Mouse (Mus musculus): ENCODE measurements around the gene Jsrp1. TPM values are rescaled to one million over a fixed set of nuclear protein-coding genes. Genes with fewer than 3 reads are reported as not detected.

Jsrp1 gene
- polyA plus RNA-seq (2012; rRNA removed) = 1.0 and 1.3 TPM in 2 replicates

GRCm38 (mm10) chr10:80813366-80813765, at the start of gene Jsrp1:
TSS of gene Jsrp1 (minus strand) at chr10:80813498.
- DNase-seq (ENCODE audit: low spot score) = no peak

DNA sequence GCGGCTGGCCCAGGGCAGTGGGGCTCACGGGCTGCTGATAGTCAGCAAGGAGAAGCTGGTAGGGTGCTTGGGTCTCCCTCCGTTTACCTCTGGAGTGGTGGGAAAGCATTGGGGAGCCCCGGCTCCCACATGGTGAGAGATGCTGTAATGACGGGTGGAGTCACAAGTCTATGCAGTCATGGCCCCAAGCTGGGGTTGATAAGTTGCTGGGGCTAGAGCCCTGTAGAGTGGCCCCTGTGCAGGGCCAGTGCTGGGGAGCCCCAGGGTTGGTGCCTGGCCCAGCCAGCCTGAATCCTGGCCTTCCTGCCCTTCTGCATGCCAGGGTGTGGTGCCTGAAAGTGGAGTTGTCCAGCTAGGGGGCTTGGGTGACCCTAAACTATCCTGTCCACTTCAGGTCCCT, 49.0 kb upstream of the Jsrp1 start:
- no peak for DNase-seq (ENCODE audit: low spot score)

DNA sequence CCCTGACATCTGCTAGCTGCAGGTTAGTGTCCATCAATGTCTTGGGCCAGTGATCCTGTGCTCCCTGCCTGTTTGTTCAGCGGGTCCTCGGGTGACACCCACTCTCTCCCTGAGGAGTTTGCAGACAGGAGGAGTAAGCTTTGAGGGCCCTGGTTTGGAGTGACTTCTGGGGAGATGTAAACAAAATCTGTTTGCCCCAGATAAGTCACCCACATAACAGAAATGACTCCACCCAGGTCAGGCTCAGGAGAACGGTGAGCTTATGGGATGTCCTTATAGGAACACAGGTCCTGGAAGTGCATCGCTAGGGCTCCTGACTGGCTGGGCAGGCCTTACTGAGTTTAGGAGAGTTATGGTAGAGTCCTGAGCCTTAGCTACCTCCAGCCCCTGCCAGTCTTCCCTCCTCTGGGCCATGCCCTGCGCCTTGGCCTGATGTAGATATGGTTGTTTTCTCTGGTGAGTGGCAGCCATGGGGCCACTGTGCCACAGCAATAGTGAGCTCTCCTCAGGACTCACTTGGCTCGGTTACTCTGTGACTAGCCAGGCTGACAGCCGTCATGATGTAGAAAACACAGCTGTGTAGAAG, 45.1 kb upstream of the Jsrp1 start:
- DNase-seq (ENCODE audit: low spot score) = no peak

- no peak for DNase-seq (ENCODE audit: low spot score)
These were observed 44.5 kb upstream of the Jsrp1 start for GRCm38 (mm10) chr10:80857848-80858247.

- DNase-seq (ENCODE audit: low spot score) = no peak
These were observed 44.1 kb upstream of the Jsrp1 start for GRCm38 (mm10) chr10:80857386-80857785.

DNA sequence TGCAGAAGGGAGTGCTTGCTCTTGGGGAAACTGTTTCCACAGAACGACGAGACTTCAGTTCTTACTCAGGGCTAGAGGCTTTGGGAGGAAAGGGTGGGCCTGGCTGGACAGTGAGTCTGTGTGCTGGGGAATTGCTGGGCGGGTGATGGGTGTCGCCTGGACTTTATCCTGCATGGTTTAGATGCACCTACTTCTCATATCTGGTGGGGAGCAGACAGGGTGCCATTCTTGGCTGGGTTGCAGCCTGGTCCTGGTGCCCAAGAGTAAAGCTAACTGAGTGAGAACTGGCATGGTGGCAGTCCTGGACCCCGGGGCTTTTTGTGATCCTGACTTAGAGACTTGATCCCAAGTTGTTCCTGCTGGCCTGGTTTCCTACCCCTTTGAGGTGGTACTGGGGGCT, 43.6 kb upstream of the Jsrp1 start:
- DNase-seq (ENCODE audit: low spot score) = no peak

GRCm38 (mm10) chr10:80856267-80856666, 43.0 kb upstream of the Jsrp1 start:
- no peak for DNase-seq (ENCODE audit: low spot score)

DNA sequence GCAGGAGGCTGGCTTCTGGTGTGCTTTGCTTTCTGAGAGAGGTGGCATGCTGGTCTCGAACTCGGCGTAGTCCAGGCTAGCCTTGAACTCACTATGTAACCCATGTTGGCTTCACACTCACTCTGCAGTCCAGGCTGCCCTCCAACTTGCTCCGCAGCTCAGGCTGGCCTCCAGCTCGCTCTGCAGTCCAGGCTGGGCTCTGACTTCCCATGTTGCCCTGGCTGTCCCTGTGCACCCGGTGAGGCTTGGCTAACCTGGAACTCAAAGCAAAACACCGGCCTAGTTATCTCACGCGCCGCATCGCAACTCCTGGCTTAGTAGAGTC, 42.4 kb upstream of the Jsrp1 start:
- no peak for DNase-seq (ENCODE audit: low spot score)

DNA sequence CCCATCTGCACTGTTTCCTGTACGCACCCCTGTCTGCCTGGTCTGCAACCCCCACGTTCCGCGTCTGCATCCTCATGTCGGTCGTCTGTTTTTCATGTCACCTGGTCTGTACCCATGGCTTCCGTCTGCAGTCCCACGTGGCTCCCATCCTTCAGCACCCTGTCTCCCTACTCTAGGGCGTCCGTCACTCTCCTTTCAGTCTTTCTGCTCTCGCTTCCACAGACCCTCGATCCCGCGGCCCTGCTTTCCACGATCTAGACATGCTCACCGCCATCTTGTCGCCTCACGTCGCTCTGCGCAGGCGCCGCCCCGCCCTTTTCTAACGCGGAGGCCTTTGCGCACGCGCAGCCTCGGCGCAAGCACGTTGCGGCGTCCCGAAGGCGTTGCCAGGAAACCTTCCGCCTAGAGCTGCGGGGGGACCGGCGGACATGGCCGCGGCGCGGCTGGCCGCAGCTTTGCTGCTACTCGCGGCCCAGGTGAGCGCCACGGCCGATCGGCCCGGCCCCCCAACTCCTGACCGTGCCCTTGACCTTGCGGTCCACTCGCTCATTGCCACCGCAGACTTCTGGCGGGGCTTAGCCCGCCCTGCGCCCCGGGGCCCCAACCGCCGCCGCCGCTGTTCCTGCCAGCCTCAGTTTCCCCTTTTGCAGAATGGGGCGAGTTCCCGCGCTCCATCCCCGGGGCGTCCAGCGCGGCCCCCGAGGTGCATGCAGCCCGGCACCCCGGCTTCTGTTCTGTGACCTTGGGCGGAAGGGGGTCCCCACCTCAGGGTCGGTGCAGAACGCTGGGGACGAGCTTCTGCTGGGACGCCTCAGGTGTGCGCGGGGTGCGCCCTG, 41.8 kb upstream of the Jsrp1 start, which contains the start of the genes Lsm7 and Sppl2b:
Gene Lsm7 (minus strand): TSS at position 297 of the 836 bp plus-strand sequence.
Gene Sppl2b (plus strand): TSS at position 363 of the 836 bp plus-strand sequence.
- DNase-seq (ENCODE audit: low spot score) = peak; percentile 99

GRCm38 (mm10) chr10:80848571-80848970, 35.3 kb upstream of the Jsrp1 start:
- DNase-seq (ENCODE audit: low spot score) = no peak

- DNase-seq (ENCODE audit: low spot score) = no peak
These were observed 32.4 kb upstream of the Jsrp1 start for GRCm38 (mm10) chr10:80845732-80846131.

GRCm38 (mm10) chr10:80845055-80845693, 31.9 kb upstream of the Jsrp1 start:
- DNase-seq (ENCODE audit: low spot score) = no peak

GRCm38 (mm10) chr10:80843931-80844547, 30.7 kb upstream of the Jsrp1 start, which contains the start of gene Lingo3:
TSS of gene Lingo3 (minus strand) at chr10:80844039.
- DNase-seq (ENCODE audit: low spot score) = no peak

GRCm38 (mm10) chr10:80843087-80843930, 30.0 kb upstream of the Jsrp1 start:
- DNase-seq (ENCODE audit: low spot score) = no peak

DNA sequence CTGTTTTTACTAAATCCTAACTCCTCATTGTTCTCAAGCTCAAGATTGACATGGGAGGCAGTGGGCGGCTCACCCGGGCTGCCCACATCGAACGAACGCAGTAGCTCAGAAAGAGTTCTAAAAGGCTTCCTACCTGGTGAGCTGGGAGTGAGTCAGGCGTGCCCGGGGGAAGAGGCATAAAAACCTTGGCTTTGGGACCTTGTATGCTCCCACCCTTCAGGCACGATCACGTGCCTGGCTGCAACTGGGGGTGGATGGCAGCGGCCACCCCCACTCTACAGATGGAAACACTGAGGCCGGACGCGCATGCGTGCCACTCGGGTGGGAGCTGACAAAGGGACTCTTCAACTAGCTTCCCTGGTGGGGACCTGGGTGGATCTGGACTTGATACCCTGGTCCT, 29.0 kb upstream of the Jsrp1 start:
- no peak for DNase-seq (ENCODE audit: low spot score)

DNA sequence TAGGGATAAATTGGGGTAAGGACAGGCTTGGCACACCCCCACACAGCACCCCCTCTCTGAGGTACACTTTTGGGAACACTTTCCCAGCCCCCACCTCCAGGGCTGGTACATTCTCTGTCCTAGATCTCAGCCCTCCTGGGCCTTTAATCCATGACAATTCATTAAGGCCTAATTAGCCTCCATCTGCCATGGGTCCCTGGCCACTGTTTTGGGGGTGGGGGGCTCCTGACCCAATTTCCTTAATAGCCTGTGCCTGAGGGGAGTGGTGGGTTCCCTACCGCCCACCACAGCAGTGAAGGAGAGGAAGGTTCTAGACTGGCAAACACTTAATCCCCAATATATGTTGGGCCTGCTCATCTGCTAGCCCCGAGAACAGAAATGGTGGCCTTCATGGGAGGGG, 28.4 kb upstream of the Jsrp1 start:
- DNase-seq (ENCODE audit: low spot score) = no peak

GRCm38 (mm10) chr10:80839848-80840247, 26.6 kb upstream of the Jsrp1 start:
- DNase-seq (ENCODE audit: low spot score) = no peak

- DNase-seq (ENCODE audit: low spot score) = no peak
These were observed 25.1 kb upstream of the Jsrp1 start for GRCm38 (mm10) chr10:80838346-80838912.

GRCm38 (mm10) chr10:80837827-80838226, 24.5 kb upstream of the Jsrp1 start:
- no peak for DNase-seq (ENCODE audit: low spot score)

DNA sequence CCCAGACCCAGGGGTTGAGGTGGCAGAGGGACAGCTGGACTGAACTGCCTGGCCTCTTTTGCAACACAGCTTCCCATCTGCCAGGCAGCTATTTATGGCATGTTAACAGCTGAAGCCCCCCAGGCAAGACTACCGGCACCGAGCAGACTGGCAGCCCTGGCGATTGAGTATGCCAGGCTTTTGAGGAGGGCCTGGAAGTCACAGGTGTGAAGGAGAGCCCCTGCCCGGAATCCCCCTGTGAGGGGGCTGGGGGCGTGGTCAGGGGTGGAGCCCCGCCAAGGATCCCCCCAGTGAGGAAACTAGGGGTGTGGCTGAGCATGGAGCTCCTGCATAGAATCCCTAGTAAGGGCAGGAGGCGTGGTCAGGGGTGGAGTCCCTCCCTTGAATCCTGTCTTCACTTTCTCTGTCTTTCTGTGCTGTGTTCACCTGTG, 23.7 kb upstream of the Jsrp1 start:
- no peak for DNase-seq (ENCODE audit: low spot score)

GRCm38 (mm10) chr10:80835617-80836016, 22.3 kb upstream of the Jsrp1 start:
- DNase-seq (ENCODE audit: low spot score) = no peak
